Comparison of ENCODE assay signal across 15 mouse cellular contexts in the genomic region with DNA sequence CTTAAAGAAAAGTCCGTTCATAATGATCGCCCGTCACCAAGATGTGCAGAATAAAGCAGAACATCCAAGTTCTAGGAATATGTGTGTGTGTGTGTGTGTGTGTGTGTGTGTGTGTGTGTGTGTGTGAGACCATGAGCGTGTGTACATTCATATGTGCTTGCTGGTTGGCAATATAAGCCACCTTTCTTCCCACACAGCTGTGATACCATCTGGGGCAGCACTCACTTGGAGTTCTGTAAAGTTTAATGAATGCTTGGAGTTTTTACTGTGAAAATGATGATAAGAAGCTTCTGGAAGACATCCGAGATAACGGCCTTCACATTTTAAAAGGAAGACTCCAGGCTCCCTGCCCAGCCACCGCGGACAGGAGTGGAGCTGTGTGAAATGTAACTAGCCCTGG.
DNase-seq lines count a peak whose midpoint lies in the region; ATAC-seq lines count a peak whose summit lies in the region.
"Had no signal": no experiment of that assay in that cellular context is flagged by ENCODE, and none has a peak within 500 bp of the region (broad histone marks: within the 10 kb centered on the region; RNA-seq: fewer than 3 reads in every experiment).

No protein-coding gene starts in this region.

- no peak overlapping the region for H3K4me3 ChIP-seq in embryonic facial prominence, embryonic 10.5 days
- H3K4me3 ChIP-seq: forebrain, embryonic 15.5 days; midbrain, embryonic 10.5 days; myocyte had no signal

- intact Hi-C loops in left cerebral cortex, postnatal 4 days (cut with DNase I) = no loop called here
- intact Hi-C loops in left cerebral cortex, postnatal 36 days (cut with DNase I) = no loop called here

- H3K27me3 ChIP-seq in embryonic facial prominence, embryonic 10.5 days (replicated peaks; ENCODE audit: low read depth, poor library complexity, severe bottlenecking) = no peaks in the 10 kb centered on the region
- H3K27me3 ChIP-seq: forebrain, embryonic 15.5 days had no signal

- H3K4me1 ChIP-seq in embryonic facial prominence, embryonic 10.5 days = peaks cover 11% of the 10 kb centered on the region; the same call in 1 of the 2 replicates
- H3K4me1 ChIP-seq: midbrain, embryonic 10.5 days had no signal

- WGBS in embryonic facial prominence, embryonic 10.5 days = 93% methylated on average over 8 of the region's 8 CpGs

- ATAC-seq in activated CD4-positive, CD25-positive, alpha-beta regulatory T cell, adult 4 months = no peak
- ATAC-seq: forebrain, embryonic 15.5 days had no signal

- H3K9me3 ChIP-seq in embryonic facial prominence, embryonic 10.5 days = 0 out of 2 replicates have a peak, but pooled peaks cover 2% of the 10 kb centered on the region
- H3K9me3 ChIP-seq: forebrain, embryonic 15.5 days had no signal

- no peaks in the 10 kb centered on the region for H3K36me3 ChIP-seq in embryonic facial prominence, embryonic 10.5 days (replicated peaks)
- H3K36me3 ChIP-seq: forebrain, embryonic 15.5 days; midbrain, embryonic 10.5 days had no signal

- DNase-seq in adrenal gland, postnatal 36 days = peak; percentile 17 to 22
- no peak for DNase-seq in adrenal gland, adult 8-10 months
- peak; percentile 12 for DNase-seq in left cerebral cortex, adult 11 months (ENCODE audit: low spot score)
- no peak for DNase-seq in left cerebral cortex, postnatal 4 days
- no peak for DNase-seq in embryonic facial prominence, embryonic 10.5 days (ENCODE audit: low spot score)
- peak; percentile 42 to 50 for DNase-seq in left cerebral cortex, postnatal 36 days (ENCODE audit: low spot score in 2 of 2)
- no peak for DNase-seq in urinary bladder, adult 18-20 months (ENCODE audit: low spot score in 2 of 2)
- DNase-seq: cerebellum, adult 18-20 months; gastrocnemius, postnatal 25 days; kidney, adult 9 months; thymus, postnatal 36 days had no signal

- H3K27ac ChIP-seq in embryonic facial prominence, embryonic 10.5 days (replicated peaks) = peak overlapping the region; percentile 57; the same call in 1 of the 2 replicates
- H3K27ac ChIP-seq: forebrain, embryonic 15.5 days; midbrain, embryonic 10.5 days had no signal

Comparison
In these comparisons a context has a peak if more than half of its experiments do, and no peak if none do; other contexts are left out.
1. DNase-seq: peak in adrenal gland, postnatal 36 days (2 of 2), left cerebral cortex, adult 11 months (single experiment) and left cerebral cortex, postnatal 36 days (2 of 2); none in adrenal gland, adult 8-10 months (single experiment), left cerebral cortex, postnatal 4 days (single experiment), embryonic facial prominence, embryonic 10.5 days (single experiment) and urinary bladder, adult 18-20 months (0 of 2).